Mouse (Mus musculus): ENCODE results near the gene Cog1.

Cog1 gene

DNA sequence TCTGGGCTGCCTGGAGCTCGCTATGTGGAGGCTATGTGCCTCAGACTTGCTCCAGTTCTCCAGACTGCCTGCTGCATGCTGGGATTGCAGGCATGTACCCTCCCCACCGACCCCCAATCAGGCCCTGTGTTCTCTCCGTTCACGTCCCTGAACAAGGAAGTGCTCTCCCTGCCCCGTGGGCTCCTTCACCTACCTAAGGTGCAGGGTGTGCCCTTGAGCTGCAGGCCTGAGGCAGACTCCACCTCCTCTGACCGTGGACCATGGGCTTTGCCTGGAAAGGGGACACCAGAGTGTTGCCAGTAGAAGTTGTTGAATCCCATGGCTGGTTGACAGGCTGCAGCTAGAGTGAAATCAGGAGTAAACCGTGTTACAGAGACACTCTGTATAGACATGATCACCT lies 50.7 kb downstream of the Cog1 start:
- no peak for DNase-seq (ENCODE audit: low spot score in 2 of 2)

DNA sequence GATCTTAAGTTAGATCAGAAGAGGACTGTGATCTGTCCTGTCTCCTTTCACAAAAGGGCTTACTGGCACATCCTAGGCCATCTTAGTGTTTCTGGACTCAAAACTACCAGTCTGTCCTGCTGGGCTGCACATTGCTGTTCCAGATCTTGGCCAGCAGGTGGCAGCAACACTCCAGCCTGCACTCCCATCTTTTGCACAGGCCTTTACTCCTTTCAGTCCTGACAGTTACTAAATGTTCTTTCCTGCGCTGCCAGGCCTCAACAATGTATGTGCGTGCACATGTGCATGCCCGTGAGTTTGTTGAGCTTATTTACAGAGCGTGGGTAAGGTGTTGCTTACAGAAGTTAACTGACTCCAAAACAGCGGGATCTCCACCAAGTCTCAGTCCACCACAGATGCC lies 54.8 kb downstream of the Cog1 start:
- DNase-seq (ENCODE audit: low spot score in 2 of 2): peak; percentile 61 to 85

DNA sequence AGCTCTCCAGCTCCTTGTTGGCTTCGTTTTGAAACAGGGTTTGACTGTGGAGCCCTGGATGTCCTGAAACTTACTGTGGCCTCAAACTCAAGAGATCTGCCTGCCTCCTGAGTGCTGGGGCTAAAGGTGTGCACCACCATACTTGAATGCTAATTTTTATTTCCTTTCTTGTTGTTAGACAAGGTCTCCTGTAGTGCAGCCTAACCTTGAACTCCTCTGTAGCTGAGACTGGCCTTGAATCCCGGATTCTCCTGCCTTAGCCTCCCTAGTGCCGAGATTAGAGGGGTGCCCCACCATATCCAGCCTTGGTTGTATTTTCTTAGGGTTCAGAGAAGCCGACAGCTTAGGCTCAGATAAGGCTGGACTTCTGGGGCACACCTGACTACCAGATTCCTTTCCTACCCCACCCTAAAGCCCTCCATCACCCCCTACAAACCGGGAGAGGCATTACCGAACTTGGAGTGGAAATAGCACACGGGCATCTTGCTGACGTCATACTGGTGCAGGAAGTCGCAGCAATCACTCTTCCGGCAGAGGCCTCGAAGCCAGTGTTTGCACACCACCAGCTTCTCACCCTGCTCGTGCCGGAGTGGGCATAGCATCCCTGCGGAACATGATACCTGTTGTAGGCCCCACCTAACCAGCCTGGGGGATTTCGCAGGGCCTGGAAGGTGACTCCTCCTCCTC lies 57.1 kb downstream of the Cog1 start:
- no peak for DNase-seq (ENCODE audit: low spot score in 2 of 2)

DNA sequence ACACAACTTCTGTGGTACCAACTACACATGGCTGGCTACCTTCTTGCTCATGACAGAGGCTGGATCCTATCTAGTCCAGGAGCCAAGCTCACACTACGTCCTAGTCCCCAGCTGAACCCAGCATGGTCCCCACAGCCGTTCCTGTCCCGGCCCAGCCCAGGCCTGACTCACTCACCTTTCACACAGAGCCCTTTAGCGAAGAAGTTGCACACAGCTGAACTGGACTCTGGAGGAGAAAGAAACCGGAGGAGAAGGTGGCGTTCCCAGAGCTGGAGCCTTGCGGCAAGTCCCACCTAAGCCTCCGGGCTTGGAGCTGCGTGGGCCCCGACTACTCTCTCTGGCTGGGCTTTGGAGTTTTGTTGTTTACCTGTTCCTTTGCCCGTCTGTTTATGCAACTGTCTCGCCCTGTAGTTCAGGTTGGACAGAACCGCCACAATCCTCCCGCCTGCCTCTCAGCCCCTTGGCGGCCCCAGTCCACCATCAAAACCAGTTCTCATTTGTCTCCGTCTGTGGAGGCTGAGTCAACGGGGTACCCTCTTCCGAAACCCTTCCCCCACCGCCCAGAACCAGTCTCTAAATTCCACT lies 59.8 kb downstream of the Cog1 start:
- DNase-seq (ENCODE audit: low spot score in 2 of 2): no peak

DNA sequence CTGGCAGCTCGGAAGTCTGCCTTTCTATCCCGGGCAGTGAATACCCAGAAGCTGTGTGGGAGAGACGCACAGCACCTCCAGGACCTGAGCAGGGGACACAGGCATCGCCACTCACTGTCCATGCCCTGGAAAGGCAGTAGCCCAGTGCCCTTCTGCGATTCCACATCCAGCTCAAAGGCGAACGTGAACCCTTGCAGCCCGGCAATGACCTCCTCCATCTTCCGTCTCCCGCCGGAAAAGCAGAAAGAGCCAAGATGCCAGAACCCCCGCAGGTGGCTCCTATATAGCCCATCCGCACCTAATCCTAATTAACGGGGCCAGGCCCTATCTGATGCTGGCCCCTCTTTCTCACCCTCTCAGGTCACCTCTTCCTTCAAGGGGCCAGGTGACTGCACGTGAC lies 60.3 kb downstream of the Cog1 start:
- no peak for DNase-seq (ENCODE audit: low spot score in 2 of 2)

DNA sequence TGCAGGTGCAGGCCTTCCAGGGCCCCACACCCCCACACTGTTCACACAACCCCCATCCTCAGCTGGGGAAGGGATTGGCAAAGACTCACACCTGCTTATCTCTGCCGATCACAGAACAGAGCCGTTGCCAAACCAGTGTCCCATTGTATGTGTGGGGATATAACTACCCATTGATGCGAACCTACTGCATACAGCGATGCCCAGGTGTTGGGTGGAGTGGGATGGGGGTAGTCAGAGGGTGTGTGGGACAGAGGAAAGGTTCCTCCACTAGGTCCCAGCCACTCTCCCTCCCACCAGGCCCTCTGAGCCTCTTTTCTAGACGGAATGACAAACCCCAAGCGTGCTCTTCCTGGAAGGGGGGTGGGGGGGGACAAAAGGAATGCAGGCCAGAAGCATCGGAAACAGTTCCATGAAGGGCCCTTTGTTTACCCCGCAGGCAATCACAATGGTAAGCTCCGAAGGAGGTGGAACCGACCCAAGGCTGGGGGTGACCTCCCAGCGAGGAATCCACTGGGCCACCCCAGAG lies 60.8 kb downstream of the Cog1 start, which contains the start of gene Cpsf4l:
Gene Cpsf4l, minus strand, starts transcription at position 287 of the 526 bp plus-strand sequence.
- DNase-seq (ENCODE audit: low spot score in 2 of 2): no peak

DNA sequence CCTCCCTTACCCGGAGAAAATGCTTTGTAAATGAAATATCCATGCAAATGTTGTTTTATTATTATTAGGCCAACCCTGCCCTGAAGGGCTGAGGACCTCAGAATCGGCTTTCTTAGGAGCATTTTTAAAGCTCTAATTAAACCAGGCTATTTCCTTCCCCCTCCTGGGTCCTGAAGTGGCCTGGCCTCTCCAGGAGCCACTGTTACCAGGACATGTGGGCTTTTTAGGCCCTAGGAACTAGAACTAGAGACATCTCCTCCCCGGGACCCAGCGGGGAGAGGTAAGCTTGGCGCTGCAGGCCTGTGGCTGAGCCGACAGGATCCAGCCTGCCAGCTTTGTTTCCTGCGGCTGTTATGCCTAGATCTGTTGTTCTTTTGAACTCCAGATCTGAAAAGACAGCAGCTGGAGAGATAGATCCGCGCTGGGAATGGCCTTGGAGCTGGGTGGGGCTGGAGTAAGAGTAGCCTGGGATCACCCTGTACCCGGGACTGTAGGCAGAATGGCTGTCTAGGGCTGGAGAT lies 61.3 kb downstream of the Cog1 start:
- no peak for DNase-seq (ENCODE audit: low spot score in 2 of 2)

DNA sequence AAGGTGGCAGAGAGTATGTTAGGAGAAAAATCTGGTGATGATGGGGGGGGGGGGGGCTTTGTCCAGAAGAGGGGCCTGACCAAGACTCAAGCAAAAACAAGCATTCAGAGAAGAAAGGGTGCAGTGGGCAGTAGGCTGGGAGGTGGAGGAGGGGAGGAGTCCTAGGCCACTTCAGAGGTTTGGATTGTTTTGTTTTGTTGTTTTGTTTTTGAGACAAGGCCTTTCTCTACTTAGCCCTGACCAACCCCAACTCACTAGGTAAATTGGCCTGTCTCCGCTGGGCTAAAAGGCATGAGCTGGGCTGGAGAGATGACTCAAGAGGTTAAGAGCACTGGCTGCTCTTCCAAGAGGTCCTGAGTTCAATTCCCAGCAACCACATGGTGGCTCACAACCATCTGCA lies 62.1 kb downstream of the Cog1 start:
- no peak for DNase-seq (ENCODE audit: low spot score in 2 of 2)

DNA sequence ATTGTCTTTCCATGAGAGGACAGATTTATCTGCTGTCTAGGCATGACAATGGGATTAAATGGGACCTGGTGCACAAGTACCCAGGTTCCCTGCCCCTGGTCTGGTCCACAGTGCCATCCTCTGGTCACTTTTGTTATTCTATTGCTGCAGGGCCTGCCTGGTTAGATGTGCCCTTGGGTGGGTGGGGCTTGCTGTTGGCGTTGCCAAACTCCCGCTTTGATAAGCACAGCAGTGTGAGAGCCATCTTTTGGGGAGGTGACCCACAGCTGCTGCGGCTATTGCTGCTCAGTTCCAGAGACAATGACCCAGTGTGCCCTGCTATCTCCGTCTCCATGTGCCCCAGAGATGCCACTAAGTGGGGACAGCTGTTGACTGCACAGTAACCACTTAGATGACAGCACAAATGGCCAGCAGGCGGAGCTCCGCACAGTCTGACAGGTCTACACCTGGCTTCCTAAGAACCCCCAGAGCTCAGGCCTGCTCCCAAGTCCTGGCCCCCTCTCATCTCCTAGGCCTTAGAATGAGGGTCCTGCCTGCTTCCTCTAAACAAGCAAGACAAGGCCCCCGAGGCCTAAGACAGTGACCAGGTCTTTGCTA lies 66.2 kb downstream of the Cog1 start:
- DNase-seq (ENCODE audit: low spot score in 2 of 2): no peak

DNA sequence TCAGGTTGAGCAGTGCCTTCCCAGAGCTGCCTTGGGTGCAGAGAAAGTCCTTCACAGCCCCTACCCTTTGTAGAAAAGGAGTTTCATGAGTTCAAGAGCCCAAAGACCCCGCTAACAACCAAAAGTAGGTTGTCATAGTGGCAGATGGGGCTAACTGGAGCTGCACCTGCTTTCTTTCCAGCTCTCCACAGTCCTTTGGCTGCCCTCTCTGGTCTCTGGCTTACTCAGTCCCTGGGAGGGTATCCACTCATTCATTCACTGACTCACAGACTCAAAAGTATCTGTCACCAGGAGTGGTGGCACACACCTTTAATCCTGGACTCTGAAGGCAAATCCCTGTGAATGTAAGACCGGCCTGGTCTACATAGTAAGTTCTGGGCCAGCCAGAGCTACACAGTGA lies 67.2 kb downstream of the Cog1 start:
- no peak for DNase-seq (ENCODE audit: low spot score in 2 of 2)
